Mouse (Mus musculus): ENCODE measurements around the gene Bub3. TPM values are rescaled to one million over a fixed set of nuclear protein-coding genes. Genes with fewer than 3 reads are reported as not detected.

Gene Bub3
- total and polyA plus RNA-seq, 2 experiments from 2014 or later: 67.6 to 89.9 TPM

DNA sequence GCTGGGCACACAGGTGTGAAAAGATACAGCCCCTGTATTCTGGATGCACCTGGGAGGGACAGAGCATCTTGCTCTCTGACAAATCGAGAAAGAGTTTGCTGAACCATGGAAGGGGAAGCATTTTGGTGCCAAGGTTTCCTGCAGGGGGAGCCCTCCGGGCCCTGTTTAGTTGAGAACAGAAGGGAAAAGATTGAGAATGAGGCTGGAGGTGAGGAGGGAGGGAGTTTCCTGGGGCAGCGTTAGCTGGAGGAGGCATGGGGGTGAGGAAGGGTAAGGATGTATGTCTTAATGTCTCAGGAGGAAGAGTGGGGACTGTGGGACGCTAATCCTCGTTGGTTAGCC, 38.4 kb downstream of the Bub3 start:
- peaks cover 9% of the 10 kb centered on the region; the same call in 1 of the 2 replicates for H3K27me3 ChIP-seq (ENCODE audit: control insufficient read depth, insufficient read depth, low read length)
- no peak for ATAC-seq (ENCODE audit: insufficient read depth, low read depth)
- no peak overlapping the region for H3K4me2 ChIP-seq (ENCODE audit: low read depth, low read length)
- no peaks in the 10 kb centered on the region for H3K36me3 ChIP-seq (replicated peaks; ENCODE audit: control insufficient read depth, insufficient read depth, low read length)
- 6% methylated on average over 5 of the region's 5 CpGs for WGBS
- DNase-seq (ENCODE audit: low spot score): no peak
- TF ChIP-seq CTCF (IDR thresholded peaks at IDR 0.05; ENCODE audit: low read depth): no peak; the same call in 1 of the 2 replicates
- TF ChIP-seq EP300 (IDR thresholded peaks at IDR 0.05; ENCODE audit: low read depth): no peak
- H3K27ac ChIP-seq (ENCODE audit: low read depth): no peak overlapping the region
- H3K4me3 ChIP-seq (ENCODE audit: low read depth, low read length): no peak overlapping the region
- no peak overlapping the region for H3K9ac ChIP-seq (replicated peaks; ENCODE audit: low read depth, low read length)
- H3K9me3 ChIP-seq (replicated peaks; ENCODE audit: control insufficient read depth, low read length): no peaks in the 10 kb centered on the region
- no peaks in the 10 kb centered on the region for H3K4me1 ChIP-seq (ENCODE audit: control insufficient read depth, insufficient read depth)

DNA sequence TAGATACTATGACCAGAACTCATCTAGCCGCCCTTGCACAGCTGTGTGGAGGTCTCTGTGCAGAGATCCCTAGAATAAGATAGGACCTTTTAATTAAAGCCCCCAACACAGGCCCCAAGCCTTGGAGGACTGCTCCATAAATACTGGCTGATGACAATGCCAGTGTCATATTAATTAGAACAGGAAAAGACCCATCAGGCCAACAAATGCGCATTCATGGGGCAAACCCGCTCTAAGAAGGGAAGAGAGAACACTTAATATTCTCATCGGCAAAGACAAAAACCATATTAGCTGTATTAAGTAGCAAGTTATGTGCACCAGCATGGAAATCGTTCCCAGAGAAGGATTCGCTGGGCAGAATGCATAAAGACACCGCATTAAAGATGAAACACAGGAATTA, 42.1 kb downstream of the Bub3 start:
- no peaks in the 10 kb centered on the region for H3K36me3 ChIP-seq (replicated peaks; ENCODE audit: control insufficient read depth, insufficient read depth, low read length)
- H3K9ac ChIP-seq (replicated peaks; ENCODE audit: low read depth, low read length): no peak overlapping the region
- no peak overlapping the region for H3K27ac ChIP-seq (ENCODE audit: low read depth)
- H3K4me1 ChIP-seq (ENCODE audit: control insufficient read depth, insufficient read depth): no peaks in the 10 kb centered on the region
- 85% methylated on average over 7 of the region's 7 CpGs for WGBS
- ATAC-seq (ENCODE audit: insufficient read depth, low read depth) (no peak), DNase-seq (ENCODE audit: low spot score) (no peak)
- TF ChIP-seq CTCF (IDR thresholded peaks at IDR 0.05; ENCODE audit: low read depth) (no peak), EP300 (IDR thresholded peaks at IDR 0.05; ENCODE audit: low read depth) (no peak)
- H3K27me3 ChIP-seq (ENCODE audit: control insufficient read depth, insufficient read depth, low read length): peaks cover 9% of the 10 kb centered on the region; the same call in 1 of the 2 replicates
- no peak overlapping the region for H3K4me3 ChIP-seq (ENCODE audit: low read depth, low read length)
- no peaks in the 10 kb centered on the region for H3K9me3 ChIP-seq (replicated peaks; ENCODE audit: control insufficient read depth, low read length)
- H3K4me2 ChIP-seq (ENCODE audit: low read depth, low read length): no peak overlapping the region

DNA sequence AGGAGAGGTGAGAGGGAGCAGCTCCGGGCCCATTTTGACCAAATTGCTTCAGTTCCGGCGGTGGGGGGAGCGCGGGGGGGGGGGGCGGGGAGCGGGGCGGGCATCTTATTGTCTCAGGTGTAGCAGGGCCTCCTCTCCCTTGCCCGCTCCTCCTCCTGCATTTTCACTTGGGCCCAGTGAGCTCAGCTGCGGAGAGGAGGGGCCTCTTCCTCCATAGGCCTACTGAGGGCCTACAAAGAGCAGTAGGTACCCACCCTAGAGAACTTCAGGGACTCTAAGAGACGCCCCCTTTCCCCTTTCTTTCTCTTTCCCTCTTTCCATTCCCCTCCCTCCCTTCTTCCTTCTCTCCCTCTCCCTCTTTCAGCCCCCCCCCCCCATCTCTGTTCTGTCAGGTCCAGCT, 43.2 kb downstream of the Bub3 start:
- no peaks in the 10 kb centered on the region for H3K9me3 ChIP-seq (replicated peaks; ENCODE audit: control insufficient read depth, low read length)
- no peak overlapping the region for H3K4me2 ChIP-seq (ENCODE audit: low read depth, low read length)
- DNase-seq (ENCODE audit: low spot score): no peak
- no peaks in the 10 kb centered on the region for H3K27me3 ChIP-seq (ENCODE audit: control insufficient read depth, insufficient read depth, low read length)
- no peak overlapping the region for H3K9ac ChIP-seq (replicated peaks; ENCODE audit: low read depth, low read length)
- no peaks in the 10 kb centered on the region for H3K36me3 ChIP-seq (replicated peaks; ENCODE audit: control insufficient read depth, insufficient read depth, low read length)
- no peak overlapping the region for H3K27ac ChIP-seq (ENCODE audit: low read depth)
- ATAC-seq (ENCODE audit: insufficient read depth, low read depth): no peak
- 31% methylated on average over 8 of the region's 11 CpGs for WGBS
- TF ChIP-seq EP300 (IDR thresholded peaks at IDR 0.05; ENCODE audit: low read depth) (no peak), CTCF (IDR thresholded peaks at IDR 0.05; ENCODE audit: low read depth) (no peak)
- no peaks in the 10 kb centered on the region for H3K4me1 ChIP-seq (ENCODE audit: control insufficient read depth, insufficient read depth)
- H3K4me3 ChIP-seq (ENCODE audit: low read depth, low read length): no peak overlapping the region

- ATAC-seq (ENCODE audit: insufficient read depth, low read depth) (no peak), DNase-seq (ENCODE audit: low spot score) (no peak)
- Histone ChIP-seq H3K9ac (replicated peaks; ENCODE audit: low read depth, low read length) (no peak overlapping the region), H3K27me3 (ENCODE audit: control insufficient read depth, insufficient read depth, low read length) (no peaks in the 10 kb centered on the region), H3K4me2 (ENCODE audit: low read depth, low read length) (no peak overlapping the region), H3K4me1 (ENCODE audit: control insufficient read depth, insufficient read depth) (peaks cover 4% of the 10 kb centered on the region; the same call in 1 of the 2 replicates), H3K9me3 (replicated peaks; ENCODE audit: control insufficient read depth, low read length) (no peaks in the 10 kb centered on the region), H3K4me3 (ENCODE audit: low read depth, low read length) (no peak overlapping the region), H3K27ac (ENCODE audit: low read depth) (no peak overlapping the region), H3K36me3 (replicated peaks; ENCODE audit: control insufficient read depth, insufficient read depth, low read length) (no peaks in the 10 kb centered on the region)
- 89% methylated on average over 10 of the region's 10 CpGs for WGBS
- TF ChIP-seq CTCF (IDR thresholded peaks at IDR 0.05; ENCODE audit: low read depth) (no peak), EP300 (IDR thresholded peaks at IDR 0.05; ENCODE audit: low read depth) (no peak)
These were observed 44.9 kb downstream of the Bub3 start for GRCm38 (mm10) chr7:131604946-131605345.

DNA sequence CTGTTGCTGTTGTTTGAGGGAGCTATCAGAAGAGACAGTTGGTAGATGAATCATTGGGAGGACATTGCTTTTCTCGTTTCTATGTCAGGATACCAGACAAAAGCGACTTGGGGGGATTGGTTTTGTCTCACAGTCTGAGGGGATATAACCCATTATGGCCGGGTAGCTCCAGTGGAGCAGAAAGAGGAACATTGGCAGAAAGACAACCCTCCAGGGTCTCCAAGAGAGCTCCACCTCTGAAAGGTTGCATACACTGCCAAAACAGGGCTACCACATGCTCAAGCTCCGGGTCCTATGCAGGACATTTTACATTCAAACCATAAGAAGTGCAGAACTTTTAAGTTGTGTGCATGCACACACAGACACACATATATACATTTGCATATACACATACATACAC, 45.5 kb downstream of the Bub3 start:
- H3K9ac ChIP-seq (replicated peaks; ENCODE audit: low read depth, low read length): no peak overlapping the region
- WGBS: 64% methylated on average over 4 of the region's 4 CpGs
- H3K4me2 ChIP-seq (ENCODE audit: low read depth, low read length): no peak overlapping the region
- peaks cover 4% of the 10 kb centered on the region; the same call in 1 of the 2 replicates for H3K4me1 ChIP-seq (ENCODE audit: control insufficient read depth, insufficient read depth)
- H3K4me3 ChIP-seq (ENCODE audit: low read depth, low read length): no peak overlapping the region
- no peak for ATAC-seq (ENCODE audit: insufficient read depth, low read depth)
- H3K36me3 ChIP-seq (replicated peaks; ENCODE audit: control insufficient read depth, insufficient read depth, low read length): no peaks in the 10 kb centered on the region
- TF ChIP-seq EP300 (IDR thresholded peaks at IDR 0.05; ENCODE audit: low read depth) (no peak), CTCF (IDR thresholded peaks at IDR 0.05; ENCODE audit: low read depth) (no peak)
- DNase-seq (ENCODE audit: low spot score): no peak
- no peaks in the 10 kb centered on the region for H3K27me3 ChIP-seq (ENCODE audit: control insufficient read depth, insufficient read depth, low read length)
- H3K9me3 ChIP-seq (replicated peaks; ENCODE audit: control insufficient read depth, low read length): no peaks in the 10 kb centered on the region
- no peak overlapping the region for H3K27ac ChIP-seq (ENCODE audit: low read depth)

GRCm38 (mm10) chr7:131608049-131608448, 48.0 kb downstream of the Bub3 start:
- H3K4me2 ChIP-seq (ENCODE audit: low read depth, low read length): no peak overlapping the region
- no peaks in the 10 kb centered on the region for H3K9me3 ChIP-seq (replicated peaks; ENCODE audit: control insufficient read depth, low read length)
- ATAC-seq (ENCODE audit: insufficient read depth, low read depth) (peak; percentile 75), DNase-seq (ENCODE audit: low spot score) (peak; percentile 30)
- no peak overlapping the region for H3K4me3 ChIP-seq (ENCODE audit: low read depth, low read length)
- 40% methylated on average over 6 of the region's 6 CpGs for WGBS
- no peak overlapping the region for H3K9ac ChIP-seq (replicated peaks; ENCODE audit: low read depth, low read length)
- no peak overlapping the region for H3K27ac ChIP-seq (ENCODE audit: low read depth)
- H3K4me1 ChIP-seq (ENCODE audit: control insufficient read depth, insufficient read depth): peaks cover 4% of the 10 kb centered on the region; the same call in 1 of the 2 replicates
- TF ChIP-seq EP300 (IDR thresholded peaks at IDR 0.05; ENCODE audit: low read depth): no peak
- no peak for TF ChIP-seq CTCF (IDR thresholded peaks at IDR 0.05; ENCODE audit: low read depth)
- H3K36me3 ChIP-seq (replicated peaks; ENCODE audit: control insufficient read depth, insufficient read depth, low read length): no peaks in the 10 kb centered on the region
- no peaks in the 10 kb centered on the region for H3K27me3 ChIP-seq (ENCODE audit: control insufficient read depth, insufficient read depth, low read length)

Data from heart, postnatal 0 days (tissue).